Mouse (Mus musculus) forebrain, embryonic 16.5 days (tissue): Measurements from ENCODE around the gene Agl. TPM values are rescaled to one million over a fixed set of nuclear protein-coding genes. Genes with fewer than 3 reads are reported as not detected.
"Not testable (repeated sequence)": the region's sequence is repeated elsewhere in the genome, so short reads cannot be mapped to it uniquely, and the experiment has no call there.

ENCODE experiments used
- ATAC-seq: fragments of 200-750 bp; cut with Nextera tagmentation; 2 replicates; pipeline ENCODE4 v1.8.0; 2017; ENCODE audit warnings: mild to moderate bottlenecking, moderate library complexity
- H3K27ac ChIP-seq: fragments of 300-500 bp; sonication (generic); 2 replicates; pipeline ENCODE4 v1.5.1; 2014; ENCODE audit warnings: low read length, control low read depth
- H3K27me3 ChIP-seq: fragments of 300-500 bp; sonication (generic); replicated peaks from 2 replicates; pipeline ENCODE4 v1.6.1; 2014; ENCODE audit warnings: low read length; ENCODE audit not compliant: control insufficient read depth, insufficient read depth
- H3K36me3 ChIP-seq: fragments of 300-500 bp; sonication (generic); 2 replicates; pipeline ENCODE4 v1.6.1; 2014; ENCODE audit not compliant: control insufficient read depth, insufficient read depth
- H3K4me1 ChIP-seq: fragments of 300-500 bp; sonication (generic); replicated peaks from 2 replicates; pipeline ENCODE4 v1.6.1; 2014; ENCODE audit warnings: low read length; ENCODE audit not compliant: control insufficient read depth, insufficient read depth
- H3K4me2 ChIP-seq: fragments of 300-500 bp; sonication (generic); 2 replicates; pipeline ENCODE4 v1.6.1; 2014; ENCODE audit warnings: mild to moderate bottlenecking, low read length, control low read depth
- H3K4me3 ChIP-seq: fragments of 300-500 bp; sonication (generic); replicated peaks from 2 replicates; pipeline ENCODE4 v1.5.1; 2014; ENCODE audit warnings: mild to moderate bottlenecking, low read length, control low read depth
- H3K9ac ChIP-seq: fragments of 300-500 bp; sonication (generic); replicated peaks from 2 replicates; pipeline ENCODE4 v1.6.1; 2014; ENCODE audit warnings: low read depth, low read length, control low read depth
- H3K9me3 ChIP-seq: fragments of 300-500 bp; sonication (generic); 2 replicates; pipeline ENCODE4 v1.6.1; 2016; ENCODE audit warnings: low read length; ENCODE audit not compliant: control insufficient read depth
- WGBS: fragments of 180-500 bp; shearing (Covaris S2); extraction: QIAGEN DNeasy Blood & Tissue Kit; methylation state at CpG from one replicate; pipeline ENCODE4 v1.1.7; 2014; 5-methylcytosine and 5-hydroxymethylcytosine counted together
- polyA plus RNA-seq: library from polyadenylated mRNA; unstranded; fragments of >200 nt; fragmentation: Nextera tagmentation; extraction: Ambion mirVana; gene quantifications from 2 replicates; pipeline ENCODE4 v1.2.1, GENCODE M21; 2015

Agl gene
- polyA plus RNA-seq, 1 experiment from 2014 or later = 15.0 TPM

DNA sequence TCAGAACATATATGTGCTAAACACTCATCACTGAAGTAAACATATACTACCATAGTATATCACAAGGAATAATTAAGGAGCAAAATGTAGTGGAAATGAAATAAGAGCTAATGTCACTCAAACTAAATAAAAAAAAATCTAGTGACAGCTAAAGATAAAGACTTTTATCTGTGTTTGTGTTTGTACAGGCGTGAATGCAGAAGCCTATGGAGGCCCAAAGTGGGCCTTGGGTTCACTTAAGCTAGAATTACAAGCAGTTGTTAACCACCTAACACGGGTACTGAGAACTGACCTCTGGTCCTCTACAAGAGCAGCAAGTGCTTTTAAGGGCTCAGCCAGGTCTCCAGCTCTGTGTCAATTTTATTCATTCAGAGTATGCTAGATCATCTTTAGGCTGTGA lies 31.0 kb downstream of the Agl start:
- no peak for ATAC-seq
- Histone ChIP-seq H3K9ac (no peak overlapping the region), H3K27ac (no peak overlapping the region), H3K36me3 (peaks cover 39% of the 10 kb centered on the region), H3K27me3 (no peaks in the 10 kb centered on the region), H3K9me3 (no peaks in the 10 kb centered on the region), H3K4me2 (no peak overlapping the region), H3K4me3 (no peak overlapping the region), H3K4me1 (no peaks in the 10 kb centered on the region)
- WGBS = 94% methylated on average over 2 of the region's 2 CpGs

DNA sequence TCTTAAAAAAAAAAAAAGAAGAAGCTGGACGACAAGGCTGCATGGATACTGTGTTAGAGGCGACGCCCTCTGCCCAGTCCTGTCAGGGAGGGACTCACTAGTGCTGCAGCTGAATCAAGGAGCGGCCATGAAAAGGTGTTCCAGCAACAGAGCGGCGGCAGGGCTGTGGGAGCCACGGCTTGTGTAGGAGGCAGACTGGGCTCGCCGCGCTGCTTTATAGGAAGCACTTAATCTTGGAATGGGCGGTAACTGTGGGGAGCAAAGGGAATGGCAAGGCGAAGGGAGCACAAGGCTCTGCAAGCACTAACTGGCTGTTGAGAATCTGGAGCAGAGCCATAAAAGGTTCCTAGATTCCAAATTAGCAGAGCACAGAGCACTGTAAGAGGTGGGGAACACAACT lies 34.1 kb downstream of the Agl start:
- Histone ChIP-seq H3K36me3 (peaks cover 27% of the 10 kb centered on the region), H3K4me2 (no peak overlapping the region), H3K9me3 (no peaks in the 10 kb centered on the region), H3K27me3 (no peaks in the 10 kb centered on the region), H3K4me1 (no peaks in the 10 kb centered on the region), H3K27ac (no peak overlapping the region), H3K9ac (no peak overlapping the region), H3K4me3 (no peak overlapping the region)
- WGBS = 90% methylated on average over 12 of the region's 12 CpGs
- no peak for ATAC-seq

DNA sequence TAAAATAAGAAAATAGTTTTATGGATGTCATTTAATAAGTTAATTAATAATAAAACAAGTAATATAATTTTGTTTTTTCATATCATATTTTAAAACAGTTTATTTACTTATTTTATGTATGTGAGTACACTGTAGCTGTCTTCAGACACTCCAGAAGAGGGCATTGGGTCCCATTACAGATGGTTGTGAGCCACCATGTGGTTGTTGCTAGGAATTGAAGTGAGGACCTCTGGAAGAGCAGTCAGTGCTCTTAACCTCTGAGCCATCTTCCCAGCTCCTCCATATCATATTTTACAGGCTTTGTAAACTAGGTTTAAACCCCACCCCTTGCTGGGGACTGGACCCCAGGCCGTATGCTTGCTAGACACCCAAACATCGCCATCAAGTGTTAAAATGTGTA lies 36.4 kb downstream of the Agl start:
- ATAC-seq = no peak
- WGBS = 92% methylated on average over 2 of the region's 2 CpGs
- H3K36me3 ChIP-seq = peaks cover 21% of the 10 kb centered on the region

DNA sequence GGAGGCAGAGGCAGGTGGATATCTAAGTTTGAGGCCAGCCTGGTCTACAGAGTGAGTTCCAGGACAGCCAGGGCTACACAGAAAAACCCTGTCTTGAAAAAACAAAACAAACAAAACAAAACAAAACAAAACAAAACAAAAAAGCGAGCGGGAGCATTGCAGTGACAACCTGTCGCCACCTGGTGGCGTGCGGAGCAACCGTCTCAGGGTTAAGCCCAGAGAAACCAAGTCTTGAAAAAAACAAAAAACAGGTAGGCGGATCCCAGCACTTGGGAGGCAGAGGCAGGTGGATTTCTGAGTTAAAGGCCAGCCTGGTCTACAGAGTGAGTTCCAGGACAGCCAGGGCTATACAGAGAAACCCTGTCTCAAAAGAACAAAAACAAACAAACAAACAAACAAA lies 41.0 kb downstream of the Agl start:
- not testable (repeated sequence) for H3K27ac ChIP-seq, H3K9ac ChIP-seq, H3K4me3 ChIP-seq, H3K4me1 ChIP-seq, ATAC-seq, H3K27me3 ChIP-seq, H3K4me2 ChIP-seq, H3K9me3 ChIP-seq
- peaks cover 12% of the 10 kb centered on the region for H3K36me3 ChIP-seq
- WGBS = 93% methylated on average over 7 of the region's 7 CpGs

More for the DNA sequence above, 36.4 kb downstream of the Agl start:
- H3K4me2 ChIP-seq = no peak overlapping the region
- no peaks in the 10 kb centered on the region for H3K27me3 ChIP-seq
- H3K4me3 ChIP-seq = no peak overlapping the region
- no peak overlapping the region for H3K27ac ChIP-seq
- no peaks in the 10 kb centered on the region for H3K4me1 ChIP-seq
- no peaks in the 10 kb centered on the region for H3K9me3 ChIP-seq
- H3K9ac ChIP-seq = no peak overlapping the region

DNA sequence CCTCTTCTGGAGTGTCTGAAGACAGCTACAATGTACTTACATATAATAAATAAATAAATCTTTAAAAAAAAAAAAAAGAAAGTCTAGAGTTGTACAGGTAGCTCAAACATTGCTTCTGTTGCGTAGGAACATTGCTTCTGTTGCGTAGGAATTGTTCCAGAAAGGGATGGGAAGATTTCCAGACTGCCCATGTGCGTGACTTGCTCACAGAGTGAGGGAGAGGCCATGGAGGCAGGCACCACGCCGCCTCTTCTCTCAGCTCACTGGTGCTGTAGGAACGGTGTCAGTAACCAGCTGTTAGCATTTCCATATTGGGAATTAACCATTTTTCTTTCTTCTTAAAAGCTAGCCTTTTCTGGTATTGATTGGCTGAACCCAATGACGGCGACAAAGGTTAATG lies 55.1 kb downstream of the Agl start:
- Histone ChIP-seq H3K36me3 (peaks cover 5% of the 10 kb centered on the region), H3K4me2 (no peak overlapping the region), H3K4me1 (no peaks in the 10 kb centered on the region), H3K27ac (no peak overlapping the region), H3K27me3 (no peaks in the 10 kb centered on the region), H3K9ac (no peak overlapping the region), H3K4me3 (no peak overlapping the region), H3K9me3 (no peaks in the 10 kb centered on the region)
- 94% methylated on average over 8 of the region's 8 CpGs for WGBS
- no peak for ATAC-seq

DNA sequence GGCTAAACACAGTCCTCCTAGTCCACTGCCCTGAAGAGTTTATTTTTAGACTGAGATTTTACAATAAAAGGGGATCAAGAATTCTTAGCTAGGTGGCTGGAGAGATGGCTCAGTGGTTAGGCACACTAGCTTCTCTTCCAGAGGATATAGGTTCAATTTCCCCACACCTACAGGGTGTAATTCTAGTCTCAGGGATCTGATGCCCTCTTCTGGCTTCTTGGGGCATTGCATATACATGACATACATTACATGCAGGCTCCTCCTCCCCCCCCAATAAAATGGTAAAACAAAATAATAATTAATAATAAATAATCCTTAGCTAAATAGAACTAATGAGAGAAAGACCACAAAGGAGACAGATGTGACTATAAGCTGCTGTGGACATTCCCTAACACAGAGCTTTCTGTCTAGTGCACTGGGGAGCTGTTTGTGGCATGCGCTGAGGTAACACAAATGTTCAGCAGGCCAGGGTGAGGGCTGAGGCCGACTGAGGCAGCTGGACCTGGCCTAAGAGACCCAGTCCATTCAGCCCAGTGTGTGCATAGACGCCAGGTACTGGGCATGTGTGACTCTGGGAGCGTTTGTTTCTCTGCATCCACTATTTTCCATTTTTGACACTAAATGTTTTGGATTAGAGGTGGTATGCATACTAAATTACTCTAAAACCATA lies 56.6 kb downstream of the Agl start:
- H3K27ac ChIP-seq = no peak overlapping the region
- peaks cover 3% of the 10 kb centered on the region for H3K36me3 ChIP-seq
- no peak overlapping the region for H3K9ac ChIP-seq
- H3K4me2 ChIP-seq = no peak overlapping the region
- 87% methylated on average over 4 of the region's 4 CpGs for WGBS
- H3K9me3 ChIP-seq = no peaks in the 10 kb centered on the region
- H3K4me3 ChIP-seq = no peak overlapping the region
- H3K4me1 ChIP-seq = no peaks in the 10 kb centered on the region
- ATAC-seq = peak; percentile 72
- no peaks in the 10 kb centered on the region for H3K27me3 ChIP-seq

DNA sequence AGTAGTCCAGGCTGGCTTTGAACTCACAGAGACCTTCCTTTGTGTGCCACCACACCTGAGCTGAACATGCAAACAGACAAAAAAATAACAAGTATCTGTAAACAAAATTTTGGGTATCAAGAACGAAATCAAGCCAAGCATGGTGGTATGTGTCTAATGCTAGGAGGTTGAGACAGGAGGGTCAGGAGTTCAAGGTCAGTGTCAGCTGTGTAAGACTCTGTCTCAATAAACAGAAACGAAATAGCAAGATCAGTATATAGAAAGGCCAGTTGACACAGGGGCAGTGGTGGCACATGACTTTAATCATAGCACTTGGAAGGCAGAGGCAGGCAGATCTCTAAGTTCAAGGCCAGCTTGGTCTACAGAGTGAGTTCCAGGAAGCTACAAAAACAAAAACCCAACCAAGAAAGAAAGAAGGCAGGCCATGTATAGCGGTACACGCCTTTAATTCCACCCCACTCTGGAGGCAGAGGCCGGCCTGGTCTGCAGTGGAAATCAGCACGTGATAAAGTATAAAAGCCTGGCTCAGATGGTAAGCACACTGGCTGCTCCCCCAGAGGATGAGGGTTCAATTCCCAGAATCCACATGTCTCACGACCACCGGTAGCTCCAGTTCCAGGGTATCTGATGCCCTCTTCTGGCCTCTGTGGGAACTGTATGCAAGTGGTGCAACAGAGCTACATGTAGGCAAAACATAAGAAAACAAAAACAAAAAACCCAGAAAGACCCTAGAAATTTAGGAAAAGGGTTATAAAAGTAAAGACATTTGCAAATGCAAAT lies 59.4 kb downstream of the Agl start:
- Histone ChIP-seq H3K36me3 (peaks cover 2% of the 10 kb centered on the region; the same call in 1 of the 2 replicates), H3K4me1 (no peaks in the 10 kb centered on the region), H3K9ac (no peak overlapping the region), H3K4me3 (no peak overlapping the region), H3K27ac (no peak overlapping the region), H3K9me3 (no peaks in the 10 kb centered on the region), H3K4me2 (no peak overlapping the region), H3K27me3 (no peaks in the 10 kb centered on the region)
- 59% methylated on average over 8 of the region's 8 CpGs for WGBS
- peak; percentile 49 for ATAC-seq

DNA sequence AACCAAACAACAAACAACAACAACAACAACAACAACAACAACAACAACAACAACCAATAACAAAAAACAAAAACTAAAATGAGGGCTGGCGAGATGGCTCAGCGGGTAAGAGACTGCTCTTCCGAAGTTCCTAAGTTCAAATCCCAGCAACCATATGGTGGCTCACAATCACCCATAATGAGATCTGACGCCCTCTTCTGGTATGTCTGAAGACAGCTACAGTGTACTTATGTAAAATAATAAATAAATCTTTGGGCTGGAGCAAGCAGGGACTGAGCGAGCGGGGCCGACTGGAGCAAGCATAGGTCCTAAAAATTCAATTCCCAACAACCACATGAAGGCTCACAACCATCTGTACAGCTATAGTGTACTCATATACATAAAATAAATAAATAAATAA lies 60.3 kb downstream of the Agl start:
- WGBS = 87% methylated on average over 7 of the region's 7 CpGs
- H3K4me2 ChIP-seq, H3K9ac ChIP-seq, H3K9me3 ChIP-seq, H3K36me3 ChIP-seq, ATAC-seq, H3K4me1 ChIP-seq, H3K27me3 ChIP-seq, H3K27ac ChIP-seq, H3K4me3 ChIP-seq: not testable (repeated sequence)

DNA sequence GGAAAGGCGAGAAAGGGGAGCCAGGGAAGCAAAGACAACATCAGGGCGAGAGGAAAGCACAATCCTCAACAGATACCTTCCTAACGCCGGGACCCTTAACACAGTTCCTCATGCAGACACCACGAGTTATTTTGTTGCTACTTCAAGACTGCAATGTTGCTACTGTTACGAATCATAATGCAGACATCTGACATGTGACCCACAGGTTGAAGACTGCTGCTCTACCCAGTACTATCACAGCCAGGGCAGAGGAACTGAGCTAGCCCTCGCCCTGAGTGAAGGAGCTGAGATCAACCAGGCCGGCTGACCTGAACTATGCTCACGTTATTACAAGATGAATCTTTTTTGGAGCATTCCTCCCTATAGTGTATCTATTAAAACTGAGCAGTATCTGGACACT lies 67.0 kb downstream of the Agl start:
- Histone ChIP-seq H3K36me3 (peaks cover 2% of the 10 kb centered on the region; the same call in 1 of the 2 replicates), H3K4me2 (no peak overlapping the region), H3K9ac (no peak overlapping the region), H3K27ac (no peak overlapping the region), H3K4me1 (no peaks in the 10 kb centered on the region), H3K9me3 (no peaks in the 10 kb centered on the region), H3K4me3 (no peak overlapping the region), H3K27me3 (no peaks in the 10 kb centered on the region)
- WGBS = 89% methylated on average over 9 of the region's 9 CpGs
- ATAC-seq = no peak
